Mouse (Mus musculus) thymus, adult 2 months (tissue): Measurements from ENCODE around the gene Olfr1448. TPM values are rescaled to one million over a fixed set of nuclear protein-coding genes. Genes with fewer than 3 reads are reported as not detected.
"Not testable (repeated sequence)": the region's sequence is repeated elsewhere in the genome, so short reads cannot be mapped to it uniquely, and the experiment has no call there.

Experiments used
- DNase-seq: peaks from one replicate; pipeline ENCODE4 v3.0.0; 2021
- H3K27ac ChIP-seq: fragments of 200-500 bp; 2 replicates; pipeline ENCODE4 v1.5.1; 2012; ENCODE audit warnings: low read length, control low read depth; ENCODE audit not compliant: control insufficient read depth, insufficient read depth
- H3K27me3 ChIP-seq: fragments of 200-500 bp; 2 replicates; pipeline ENCODE4 v1.6.1; 2012; ENCODE audit warnings: mild to moderate bottlenecking, low read length, moderate library complexity, mixed read lengths; ENCODE audit not compliant: control insufficient read depth, insufficient read depth
- H3K36me3 ChIP-seq: fragments of 200-500 bp; 2 replicates; pipeline ENCODE4 v1.6.1; 2012; ENCODE audit warnings: mild to moderate bottlenecking, low read length, moderate library complexity; ENCODE audit not compliant: control insufficient read depth, insufficient read depth
- H3K4me1 ChIP-seq: fragments of 200-500 bp; replicated peaks from 2 replicates; pipeline ENCODE4 v1.6.1; 2012; ENCODE audit warnings: low read length; ENCODE audit not compliant: control insufficient read depth, insufficient read depth
- H3K4me3 ChIP-seq: fragments of 200-500 bp; 2 replicates; pipeline ENCODE4 v1.5.1; 2012; ENCODE audit warnings: mild to moderate bottlenecking, low read length, control low read depth, moderate library complexity; ENCODE audit not compliant: control insufficient read depth, insufficient read depth
- CTCF ChIP-seq: fragments of 200-500 bp; IDR thresholded peaks from 2 replicates; pipeline ENCODE4 v1.5.1; 2012; ENCODE audit warnings: mild to moderate bottlenecking, control low read depth, low read length, moderate library complexity, borderline replicate concordance; ENCODE audit not compliant: control insufficient read depth, poor library complexity, insufficient read depth; ENCODE audit errors: extremely low read depth
- POLR2A ChIP-seq: fragments of 200-500 bp; IDR thresholded peaks from 2 replicates; pipeline ENCODE4 v1.6.1; 2012; ENCODE audit warnings: mild to moderate bottlenecking, low read length, control low read depth, moderate library complexity; ENCODE audit not compliant: control insufficient read depth, poor library complexity, insufficient read depth; ENCODE audit errors: extremely low read depth
- WGBS: fragments of 180-500 bp; shearing (Covaris S2); methylation state at CpG from one replicate; pipeline ENCODE4 v1.1.7; 2018; 5-methylcytosine and 5-hydroxymethylcytosine counted together
- polyA plus RNA-seq: library from polyadenylated mRNA; depleted of rRNA; stranded (reverse); fragments of >200 nt; gene quantifications from 2 replicates; pipeline ENCODE4 v1.2.3, GENCODE M21; 2012; rRNA removed

The Olfr1448 gene
- polyA plus RNA-seq: not detected in 2 replicates

DNA sequence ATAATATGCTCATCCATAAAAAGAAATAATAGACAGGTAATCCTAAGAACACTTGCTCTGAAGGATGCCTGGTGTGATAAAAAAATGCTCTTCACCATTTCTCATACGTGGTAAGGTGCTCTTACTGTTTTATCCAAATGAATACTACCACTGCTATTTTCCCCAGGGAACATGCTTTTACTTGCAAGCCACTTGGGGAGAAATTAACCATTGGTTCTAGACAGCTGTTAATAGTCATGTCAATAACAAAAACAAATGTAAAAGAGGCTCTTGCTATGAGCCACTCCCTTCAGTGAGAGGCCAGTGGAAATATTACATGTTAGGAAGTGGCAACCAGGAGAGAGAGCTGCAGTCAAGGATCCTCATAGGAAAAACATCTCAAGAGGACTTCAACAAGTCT, at the start of gene Olfr1448:
TSS of gene Olfr1448 (minus strand) at position 101 of the 400 bp plus-strand sequence.
- WGBS: 80% methylated on average over 1 of the region's 1 CpGs
- H3K27ac ChIP-seq: no peak within 1 kb of the TSS
- no peaks in the 10 kb centered on the region for H3K36me3 ChIP-seq
- no peak for DNase-seq
- no peaks in the 10 kb centered on the region for H3K27me3 ChIP-seq
- no peak for TF ChIP-seq CTCF
- TF ChIP-seq POLR2A: no peak
- no peaks in the 10 kb centered on the region for H3K4me1 ChIP-seq
- H3K4me3 ChIP-seq: no peak within 1 kb of the TSS

DNA sequence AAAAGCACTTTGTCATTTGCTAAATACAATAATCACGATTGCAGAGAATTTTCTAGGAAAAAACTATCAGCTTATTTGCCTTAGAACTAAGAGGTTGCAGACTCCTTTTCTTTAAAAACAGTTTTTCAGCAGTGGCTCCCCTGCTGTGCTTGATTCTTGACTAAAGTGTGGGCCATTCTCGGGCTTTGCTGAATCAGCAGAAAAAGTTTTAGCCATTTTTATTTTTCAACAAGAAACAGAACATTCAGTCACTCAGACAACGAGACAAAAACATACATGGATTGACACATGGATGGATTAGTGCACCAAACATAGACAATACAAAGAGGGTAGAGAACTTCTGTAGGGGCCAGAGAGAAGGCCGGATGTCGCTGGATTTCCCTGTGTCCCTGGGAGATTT, 45.9 kb upstream of the Olfr1448 start:
- not testable (repeated sequence) for H3K4me1 ChIP-seq, DNase-seq, H3K27ac ChIP-seq, H3K4me3 ChIP-seq, H3K36me3 ChIP-seq, H3K27me3 ChIP-seq
- 89% methylated on average over 5 of the region's 5 CpGs for WGBS

DNA sequence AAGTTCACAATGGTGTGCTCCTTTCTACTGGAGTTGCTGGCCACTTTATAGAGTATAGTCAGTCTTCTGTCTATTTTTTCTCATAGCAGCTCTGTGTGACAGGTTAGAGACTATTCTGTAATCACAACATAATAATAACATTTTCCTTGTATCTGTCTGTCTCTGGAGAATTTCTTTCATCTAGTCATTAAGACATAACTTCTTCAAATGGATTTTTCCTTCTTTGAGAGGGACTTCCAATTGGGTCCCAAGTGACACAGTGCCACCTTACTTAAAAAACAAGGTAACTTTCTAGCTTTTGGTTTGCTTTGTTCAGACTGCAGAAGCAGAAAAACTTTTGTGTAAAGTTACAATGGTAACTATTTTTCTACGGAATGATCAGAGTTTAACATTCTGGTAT, 25.7 kb upstream of the Olfr1448 start, which contains the start of gene Olfr1450:
TSS of gene Olfr1450 (plus strand) at position 301 of the 400 bp plus-strand sequence.
- H3K27me3 ChIP-seq: no peaks in the 10 kb centered on the region
- no peak within 1 kb of the TSS for H3K27ac ChIP-seq
- TF ChIP-seq CTCF (no peak), POLR2A (no peak)
- WGBS: 93% methylated on average over 1 of the region's 1 CpGs
- no peak for DNase-seq
- H3K36me3 ChIP-seq: no peaks in the 10 kb centered on the region
- no peaks in the 10 kb centered on the region for H3K4me1 ChIP-seq
- H3K4me3 ChIP-seq: no peak within 1 kb of the TSS

DNA sequence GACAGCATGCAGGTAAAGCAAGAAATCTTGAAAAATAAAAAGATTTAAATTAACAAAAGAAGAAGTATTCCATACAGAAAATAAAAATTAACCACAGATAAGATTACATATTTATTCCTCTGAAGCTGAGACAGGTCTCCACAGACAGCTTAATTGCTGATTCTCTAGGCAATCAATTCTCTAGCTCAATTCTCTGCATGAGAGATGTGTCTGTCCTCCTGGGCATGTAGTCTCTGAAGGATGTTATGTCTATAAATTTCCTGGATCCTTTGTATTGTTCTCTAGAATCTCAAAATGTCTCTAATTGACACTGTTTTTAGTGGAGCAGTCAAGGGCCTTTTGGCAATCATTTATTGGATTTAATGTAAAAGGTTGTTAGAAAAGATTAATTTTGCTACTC, 6.3 kb upstream of the Olfr1448 start, which contains the start of gene Olfr1449:
TSS of gene Olfr1449 (plus strand) at position 301 of the 400 bp plus-strand sequence.
- no peaks in the 10 kb centered on the region for H3K27me3 ChIP-seq
- no peak within 1 kb of the TSS for H3K27ac ChIP-seq
- no peak within 1 kb of the TSS for H3K4me3 ChIP-seq
- H3K36me3 ChIP-seq: no peaks in the 10 kb centered on the region
- no peak for TF ChIP-seq POLR2A
- no peak for TF ChIP-seq CTCF
- no peak for DNase-seq
- H3K4me1 ChIP-seq: no peaks in the 10 kb centered on the region; the same call in 1 of the 2 replicates

DNA sequence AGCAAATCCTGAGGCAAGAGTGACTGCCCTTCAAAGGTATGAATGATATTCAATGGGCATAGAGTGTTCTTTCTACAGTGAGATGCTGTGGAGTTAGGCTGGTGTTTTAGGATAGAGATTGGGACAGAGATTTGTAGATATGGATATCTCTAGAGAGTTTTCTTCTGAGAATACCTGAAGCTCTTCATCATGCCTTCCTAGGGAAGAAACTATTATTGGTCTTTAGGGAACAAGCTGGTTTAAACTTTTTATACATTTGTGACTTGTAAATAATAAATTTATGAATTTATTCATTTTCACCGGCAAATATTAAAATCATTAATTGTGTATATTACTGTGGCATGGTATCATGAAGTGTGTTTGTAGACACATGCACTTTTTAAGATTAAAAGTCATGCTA, 20.6 kb downstream of the Olfr1448 start, which contains the start of gene Olfr1447:
TSS of gene Olfr1447 (minus strand) at position 101 of the 400 bp plus-strand sequence.
- WGBS: 97% methylated on average over 1 of the region's 1 CpGs
- Histone ChIP-seq H3K27ac (no peak within 1 kb of the TSS), H3K4me3 (no peak within 1 kb of the TSS), H3K4me1 (no peaks in the 10 kb centered on the region), H3K27me3 (no peaks in the 10 kb centered on the region), H3K36me3 (no peaks in the 10 kb centered on the region)
- DNase-seq: no peak
- TF ChIP-seq POLR2A (no peak), CTCF (no peak)

DNA sequence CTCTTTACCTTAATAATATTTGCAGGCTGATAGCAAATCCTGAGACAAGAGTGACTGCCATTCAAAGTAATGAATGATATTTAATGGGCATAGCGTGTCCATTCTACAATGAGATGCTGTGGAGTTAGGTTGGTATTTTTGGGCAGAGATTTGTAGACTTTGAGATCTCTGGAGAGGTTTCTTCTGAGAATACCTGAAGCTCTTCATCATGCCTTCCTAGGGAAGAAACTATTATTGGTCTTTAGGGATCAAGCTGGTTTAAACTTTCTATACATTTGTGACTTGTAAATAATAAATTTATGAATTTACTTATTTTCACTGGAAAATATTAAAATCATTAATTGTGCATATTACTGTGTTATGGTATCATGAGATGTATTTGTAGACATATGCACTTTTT, 30.8 kb downstream of the Olfr1448 start, which contains the start of gene Olfr1446:
TSS of gene Olfr1446 (minus strand) at position 101 of the 400 bp plus-strand sequence.
- no peak for DNase-seq
- no peaks in the 10 kb centered on the region for H3K36me3 ChIP-seq
- no peak within 1 kb of the TSS for H3K4me3 ChIP-seq
- TF ChIP-seq CTCF (no peak), POLR2A (no peak)
- WGBS: 86% methylated on average over 1 of the region's 1 CpGs
- no peaks in the 10 kb centered on the region for H3K27me3 ChIP-seq
- H3K4me1 ChIP-seq: no peaks in the 10 kb centered on the region
- H3K27ac ChIP-seq: no peak within 1 kb of the TSS

DNA sequence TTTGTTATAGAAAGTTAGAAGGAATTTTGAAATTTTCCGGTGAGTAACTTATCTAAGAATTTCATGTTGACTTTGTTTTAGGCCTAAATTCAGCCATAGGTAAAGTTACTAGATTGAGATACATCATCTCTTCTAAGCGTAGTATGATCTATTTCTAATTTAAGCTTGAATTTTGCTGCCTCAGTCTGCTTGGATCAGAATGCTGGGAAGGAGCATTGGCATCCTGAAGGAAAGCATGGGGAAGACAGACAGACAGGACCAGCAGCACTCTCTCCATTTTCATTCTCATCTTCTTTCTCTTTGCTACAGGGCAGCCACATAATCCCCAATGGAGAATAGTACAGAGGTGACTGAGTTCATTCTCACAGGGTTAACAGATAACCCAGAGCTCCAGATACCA, 40.7 kb downstream of the Olfr1448 start, which contains the start of gene Olfr1445:
TSS of gene Olfr1445 (plus strand) at position 301 of the 400 bp plus-strand sequence.
- no peak for DNase-seq
- Histone ChIP-seq H3K27ac (no peak within 1 kb of the TSS), H3K36me3 (no peaks in the 10 kb centered on the region), H3K4me3 (no peak within 1 kb of the TSS), H3K27me3 (no peaks in the 10 kb centered on the region), H3K4me1 (no peaks in the 10 kb centered on the region)
- 89% methylated on average over 2 of the region's 2 CpGs for WGBS
- no peak for TF ChIP-seq CTCF
- TF ChIP-seq POLR2A: no peak

Other genes with a start within 250 kb of the Olfr1448 start
- not detected in 2 replicates for gene Olfr1443, start 246.3 kb downstream of the Olfr1448 start, polyA plus RNA-seq
- gene Keg1, start 228.6 kb downstream of the Olfr1448 start, polyA plus RNA-seq: 0.09 and 0.34 TPM in 2 replicates
- gene Cntf, start 158.8 kb downstream of the Olfr1448 start, polyA plus RNA-seq: 2.5 and 3.0 TPM in 2 replicates
- gene Zfp91, start 128.3 kb downstream of the Olfr1448 start, polyA plus RNA-seq: 20.8 and 21.6 TPM in 2 replicates
- 32.2 and 40.4 TPM in 2 replicates for gene Lpxn, start 128.2 kb downstream of the Olfr1448 start, polyA plus RNA-seq
- gene Gm5244, start 77.7 kb downstream of the Olfr1448 start, polyA plus RNA-seq: 0.15 TPM in 1 of 2 replicates, not detected in the other
- gene Olfr1444, start 67.1 kb downstream of the Olfr1448 start, polyA plus RNA-seq: 0.40 and 0.62 TPM in 2 replicates
- gene Olfr1445, start 40.6 kb downstream of the Olfr1448 start, polyA plus RNA-seq: 0.09 TPM in 1 of 2 replicates, not detected in the other
- not detected in 2 replicates for gene Olfr1446, start 30.9 kb downstream of the Olfr1448 start, polyA plus RNA-seq
- not detected in 2 replicates for gene Olfr1447, start 20.7 kb downstream of the Olfr1448 start, polyA plus RNA-seq
- not detected in 2 replicates for gene Olfr1449, start 6.4 kb upstream of the Olfr1448 start, polyA plus RNA-seq
- gene Olfr1450, start 25.8 kb upstream of the Olfr1448 start, polyA plus RNA-seq: not detected in 2 replicates
- gene Olfr1451, start 70.6 kb upstream of the Olfr1448 start, polyA plus RNA-seq: not detected in 2 replicates
- gene Olfr1453, start 103.9 kb upstream of the Olfr1448 start, polyA plus RNA-seq: not detected in 2 replicates
- gene Olfr1454, start 136.2 kb upstream of the Olfr1448 start, polyA plus RNA-seq: not detected in 2 replicates
- not detected in 2 replicates for gene Olfr1457, start 173.5 kb upstream of the Olfr1448 start, polyA plus RNA-seq
- gene Olfr1458, start 182.4 kb upstream of the Olfr1448 start, polyA plus RNA-seq: not detected in 2 replicates
- gene Olfr1459, start 225.1 kb upstream of the Olfr1448 start, polyA plus RNA-seq: 0.05 TPM in 1 of 2 replicates, not detected in the other
- not detected in 2 replicates for gene Olfr1461, start 238.6 kb upstream of the Olfr1448 start, polyA plus RNA-seq